Mouse (Mus musculus) thymus, postnatal 25 days (tissue): ENCODE measurements around the gene Slc8a3.
A peak's percentile ranks its signal among the peaks of the same experiment; 100 is the strongest.

Source experiments
- DNase-seq: peaks from one replicate; pipeline ENCODE4 v3.0.0; 2022

Gene Slc8a3

GRCm38 (mm10) chr12:81235456-81236330 is 97.3 kb downstream of the Slc8a3 start:
- no peak for DNase-seq

GRCm38 (mm10) chr12:81233746-81234380 is 99.1 kb downstream of the Slc8a3 start:
- DNase-seq: no peak

- DNase-seq: no peak
Observed at GRCm38 (mm10) chr12:81227767-81228460, 105.1 kb downstream of the Slc8a3 start.

GRCm38 (mm10) chr12:81226590-81226989 is 106.4 kb downstream of the Slc8a3 start:
- no peak for DNase-seq

- DNase-seq: no peak
Observed at GRCm38 (mm10) chr12:81225966-81226577, 106.9 kb downstream of the Slc8a3 start.

GRCm38 (mm10) chr12:81224843-81225242 is 108.1 kb downstream of the Slc8a3 start:
- no peak for DNase-seq

GRCm38 (mm10) chr12:81223276-81223675 is 109.7 kb downstream of the Slc8a3 start:
- no peak for DNase-seq

GRCm38 (mm10) chr12:81219339-81219738 is 113.6 kb downstream of the Slc8a3 start:
- DNase-seq: no peak

- DNase-seq: no peak
Observed at GRCm38 (mm10) chr12:81208559-81208958, 124.4 kb downstream of the Slc8a3 start.

- peak; percentile 38 for DNase-seq
Observed at GRCm38 (mm10) chr12:81205619-81206560, 127.1 kb downstream of the Slc8a3 start.

- DNase-seq: no peak
Observed at GRCm38 (mm10) chr12:81203226-81203625, 129.8 kb downstream of the Slc8a3 start.

GRCm38 (mm10) chr12:81199280-81199955 is 133.6 kb downstream of the Slc8a3 start:
- DNase-seq: no peak

GRCm38 (mm10) chr12:81197468-81198075 is 135.4 kb downstream of the Slc8a3 start:
- no peak for DNase-seq

GRCm38 (mm10) chr12:81193968-81194367 is 139.0 kb downstream of the Slc8a3 start:
- DNase-seq: no peak

- no peak for DNase-seq
Observed at GRCm38 (mm10) chr12:81189636-81190035, 143.3 kb downstream of the Slc8a3 start.

GRCm38 (mm10) chr12:81188996-81189395 is 144.0 kb downstream of the Slc8a3 start:
- no peak for DNase-seq

- no peak for DNase-seq
Observed at GRCm38 (mm10) chr12:81188423-81188822, 144.6 kb downstream of the Slc8a3 start.

- DNase-seq: no peak
Observed at GRCm38 (mm10) chr12:81186668-81187067, 146.3 kb downstream of the Slc8a3 start.

GRCm38 (mm10) chr12:81186081-81186480 is 146.9 kb downstream of the Slc8a3 start:
- DNase-seq: no peak

- DNase-seq: no peak
Observed at GRCm38 (mm10) chr12:81184967-81185366, 148.0 kb downstream of the Slc8a3 start.

- DNase-seq: peak; percentile 74
Observed at GRCm38 (mm10) chr12:81182073-81182472, 150.9 kb downstream of the Slc8a3 start.
